Mouse (Mus musculus): ENCODE measurements around the gene Olfr968. TPM values are rescaled to one million over a fixed set of nuclear protein-coding genes. Genes with fewer than 3 reads are reported as not detected.

Gene Olfr968
- polyA plus RNA-seq (2014; fragmentation: Illumina TruSeq; extraction: RNeasy Lipid Tissue Mini Kit (QIAGEN cat#74804); ENCODE audit: low read depth, low replicate concordance), result not detected

GRCm38 (mm10) chr9:39783153-39783552 lies at the start of gene Olfr968:
Olfr968 (minus strand) TSS chr9:39783253.

GRCm38 (mm10) chr9:39808560-39808959 lies 25.5 kb upstream of the Olfr968 start, which contains the start of gene Olfr970:
Olfr970 (plus strand) TSS chr9:39808860.

DNA sequence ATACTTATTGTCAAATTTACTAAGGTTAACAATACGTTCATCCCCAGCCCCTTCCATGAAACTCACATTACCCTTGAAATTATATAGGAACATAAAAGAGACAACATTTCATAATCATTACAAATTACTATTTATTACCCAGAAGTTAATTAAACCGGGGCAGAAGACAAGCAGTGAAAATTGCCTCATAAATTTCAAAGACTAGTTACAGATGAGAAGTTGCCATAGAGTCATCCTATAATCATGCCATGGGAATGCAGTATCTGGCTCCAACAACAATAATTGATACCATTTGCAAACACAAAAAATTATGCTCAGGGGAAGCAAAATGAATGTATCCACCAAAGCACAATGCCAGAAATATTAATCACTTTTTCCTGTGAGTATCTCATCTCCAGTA lies 7.5 kb upstream of the Olfr968 start, which contains the start of gene Olfr969:
Gene Olfr969, plus strand, starts transcription at position 388 of the 400 bp plus-strand sequence.

GRCm38 (mm10) chr9:39745949-39746348 lies 37.1 kb downstream of the Olfr968 start, which contains the start of gene Olfr967:
Olfr967 (plus strand) TSS chr9:39746249.

GRCm38 (mm10) chr9:39730678-39731077 lies 52.4 kb downstream of the Olfr968 start, which contains the start of gene Olfr150:
Olfr150 (plus strand) TSS chr9:39730978.

Other genes with a start within 250 kb of the Olfr968 start
- gene Olfr958, start 229.2 kb downstream of the Olfr968 start, polyA plus RNA-seq (2014; fragmentation: Illumina TruSeq; extraction: RNeasy Lipid Tissue Mini Kit (QIAGEN cat#74804); ENCODE audit: low read depth, low replicate concordance), result not detected
- not detected for gene Olfr959, start 207.7 kb downstream of the Olfr968 start, polyA plus RNA-seq (2014; fragmentation: Illumina TruSeq; extraction: RNeasy Lipid Tissue Mini Kit (QIAGEN cat#74804); ENCODE audit: low read depth, low replicate concordance)
- not detected for gene AW551984, start 178.8 kb downstream of the Olfr968 start, polyA plus RNA-seq (2014; fragmentation: Illumina TruSeq; extraction: RNeasy Lipid Tissue Mini Kit (QIAGEN cat#74804); ENCODE audit: low read depth, low replicate concordance)
- not detected for gene Olfr148, start 172.6 kb downstream of the Olfr968 start, polyA plus RNA-seq (2014; fragmentation: Illumina TruSeq; extraction: RNeasy Lipid Tissue Mini Kit (QIAGEN cat#74804); ENCODE audit: low read depth, low replicate concordance)
- gene Olfr960, start 161.9 kb downstream of the Olfr968 start, polyA plus RNA-seq (2014; fragmentation: Illumina TruSeq; extraction: RNeasy Lipid Tissue Mini Kit (QIAGEN cat#74804); ENCODE audit: low read depth, low replicate concordance), result not detected
- not detected for gene Olfr961, start 138.2 kb downstream of the Olfr968 start, polyA plus RNA-seq (2014; fragmentation: Illumina TruSeq; extraction: RNeasy Lipid Tissue Mini Kit (QIAGEN cat#74804); ENCODE audit: low read depth, low replicate concordance)
- gene Olfr963, start 116.0 kb downstream of the Olfr968 start, polyA plus RNA-seq (2014; fragmentation: Illumina TruSeq; extraction: RNeasy Lipid Tissue Mini Kit (QIAGEN cat#74804); ENCODE audit: low read depth, low replicate concordance), result not detected
- not detected for gene Olfr149, start 76.1 kb downstream of the Olfr968 start, polyA plus RNA-seq (2014; fragmentation: Illumina TruSeq; extraction: RNeasy Lipid Tissue Mini Kit (QIAGEN cat#74804); ENCODE audit: low read depth, low replicate concordance)
- gene Olfr965, start 71.9 kb downstream of the Olfr968 start, polyA plus RNA-seq (2014; fragmentation: Illumina TruSeq; extraction: RNeasy Lipid Tissue Mini Kit (QIAGEN cat#74804); ENCODE audit: low read depth, low replicate concordance), result not detected
- gene Olfr150, start 52.3 kb downstream of the Olfr968 start, polyA plus RNA-seq (2014; fragmentation: Illumina TruSeq; extraction: RNeasy Lipid Tissue Mini Kit (QIAGEN cat#74804); ENCODE audit: low read depth, low replicate concordance), result not detected
- gene Olfr967, start 37.0 kb downstream of the Olfr968 start, polyA plus RNA-seq (2014; fragmentation: Illumina TruSeq; extraction: RNeasy Lipid Tissue Mini Kit (QIAGEN cat#74804); ENCODE audit: low read depth, low replicate concordance), result not detected
- gene Olfr969, start 7.7 kb upstream of the Olfr968 start, polyA plus RNA-seq (2014; fragmentation: Illumina TruSeq; extraction: RNeasy Lipid Tissue Mini Kit (QIAGEN cat#74804); ENCODE audit: low read depth, low replicate concordance), result not detected
- gene Olfr970, start 25.6 kb upstream of the Olfr968 start, polyA plus RNA-seq (2014; fragmentation: Illumina TruSeq; extraction: RNeasy Lipid Tissue Mini Kit (QIAGEN cat#74804); ENCODE audit: low read depth, low replicate concordance), result not detected
- not detected for gene Olfr971, start 53.6 kb upstream of the Olfr968 start, polyA plus RNA-seq (2014; fragmentation: Illumina TruSeq; extraction: RNeasy Lipid Tissue Mini Kit (QIAGEN cat#74804); ENCODE audit: low read depth, low replicate concordance)
- gene Olfr972, start 83.2 kb upstream of the Olfr968 start, polyA plus RNA-seq (2014; fragmentation: Illumina TruSeq; extraction: RNeasy Lipid Tissue Mini Kit (QIAGEN cat#74804); ENCODE audit: low read depth, low replicate concordance), result not detected
- not detected for gene Olfr229, start 124.1 kb upstream of the Olfr968 start, polyA plus RNA-seq (2014; fragmentation: Illumina TruSeq; extraction: RNeasy Lipid Tissue Mini Kit (QIAGEN cat#74804); ENCODE audit: low read depth, low replicate concordance)
- not detected for gene Olfr974, start 154.2 kb upstream of the Olfr968 start, polyA plus RNA-seq (2014; fragmentation: Illumina TruSeq; extraction: RNeasy Lipid Tissue Mini Kit (QIAGEN cat#74804); ENCODE audit: low read depth, low replicate concordance)
- gene Olfr975, start 168.8 kb upstream of the Olfr968 start, polyA plus RNA-seq (2014; fragmentation: Illumina TruSeq; extraction: RNeasy Lipid Tissue Mini Kit (QIAGEN cat#74804); ENCODE audit: low read depth, low replicate concordance), result not detected
- gene Olfr976, start 177.9 kb upstream of the Olfr968 start, polyA plus RNA-seq (2014; fragmentation: Illumina TruSeq; extraction: RNeasy Lipid Tissue Mini Kit (QIAGEN cat#74804); ENCODE audit: low read depth, low replicate concordance), result not detected
- not detected for gene Olfr978, start 208.9 kb upstream of the Olfr968 start, polyA plus RNA-seq (2014; fragmentation: Illumina TruSeq; extraction: RNeasy Lipid Tissue Mini Kit (QIAGEN cat#74804); ENCODE audit: low read depth, low replicate concordance)
- not detected for gene Olfr979, start 220.2 kb upstream of the Olfr968 start, polyA plus RNA-seq (2014; fragmentation: Illumina TruSeq; extraction: RNeasy Lipid Tissue Mini Kit (QIAGEN cat#74804); ENCODE audit: low read depth, low replicate concordance)
- not detected for gene Olfr980, start 226.3 kb upstream of the Olfr968 start, polyA plus RNA-seq (2014; fragmentation: Illumina TruSeq; extraction: RNeasy Lipid Tissue Mini Kit (QIAGEN cat#74804); ENCODE audit: low read depth, low replicate concordance)
- gene Olfr981, start 238.2 kb upstream of the Olfr968 start, polyA plus RNA-seq (2014; fragmentation: Illumina TruSeq; extraction: RNeasy Lipid Tissue Mini Kit (QIAGEN cat#74804); ENCODE audit: low read depth, low replicate concordance), result not detected